Comparison of ENCODE assay signal across 24 mouse cellular contexts in genomic region chr11:120034762-120035161, GRCm38 (mm10). TPM values are rescaled to one million over a fixed set of nuclear protein-coding genes. Genes with fewer than 3 reads are reported as not detected.
DNase-seq lines count a peak whose midpoint lies in the region; ATAC-seq lines count a peak whose summit lies in the region.
"Had no signal": no experiment of that assay in that cellular context is flagged by ENCODE, and none has a peak within 500 bp of the region (broad histone marks: within the 10 kb centered on the region; RNA-seq: fewer than 3 reads in every experiment).

No protein-coding gene starts in this region.

- 68% methylated on average over 5 of the region's 5 CpGs for WGBS in embryonic facial prominence, embryonic 10.5 days

- no peaks in the 10 kb centered on the region for H3K27me3 ChIP-seq in embryonic facial prominence, embryonic 10.5 days (replicated peaks; ENCODE audit: low read depth, poor library complexity, severe bottlenecking)
- H3K27me3 ChIP-seq: embryonic facial prominence, embryonic 13.5 days; forebrain, embryonic 13.5 days; heart, embryonic 15.5 days; hindbrain, embryonic 15.5 days; limb, embryonic 15.5 days; midbrain, embryonic 15.5 days had no signal

- H3K27ac ChIP-seq in embryonic facial prominence, embryonic 10.5 days (replicated peaks), result peak overlapping the region; percentile 12; the same call in 1 of the 2 replicates
- H3K27ac ChIP-seq: embryonic facial prominence, embryonic 13.5 days; forebrain, embryonic 13.5 days; heart, embryonic 15.5 days; hindbrain, embryonic 15.5 days; left cerebral cortex, adult 2 months; limb, embryonic 15.5 days; midbrain, embryonic 15.5 days had no signal

- H3K9me3 ChIP-seq in embryonic facial prominence, embryonic 10.5 days, result no peaks in the 10 kb centered on the region
- H3K9me3 ChIP-seq: embryonic facial prominence, embryonic 13.5 days; forebrain, embryonic 13.5 days; heart, embryonic 15.5 days; hindbrain, embryonic 15.5 days; limb, embryonic 15.5 days; midbrain, embryonic 15.5 days had no signal

- peak; percentile 64 for DNase-seq in lung, postnatal 36 days
- DNase-seq in lung, postnatal 10 days, result no peak
- no peak for DNase-seq in embryonic facial prominence, embryonic 10.5 days (ENCODE audit: low spot score)
- DNase-seq in spleen, postnatal 36 days (ENCODE audit: low spot score in 2 of 2), result no peak
- DNase-seq in left cerebral cortex, postnatal 4 days, result no peak
- DNase-seq in cerebellum, adult 18-20 months, result no peak
- DNase-seq: adrenal gland, postnatal 10 days; cerebellum, postnatal 10 days; heart, postnatal 36 days; kidney, adult 2 months; kidney, postnatal 10 days; lung, embryonic 14.5 days; right cerebral cortex, postnatal 14 days had no signal

- intact Hi-C loops in left cerebral cortex, postnatal 4 days (cut with DNase I), result no loop called here

- no peak overlapping the region for H3K4me3 ChIP-seq in embryonic facial prominence, embryonic 10.5 days
- H3K4me3 ChIP-seq: embryonic facial prominence, embryonic 13.5 days; erythroblast, embryonic 14.5 days; forebrain, embryonic 13.5 days; heart, embryonic 15.5 days; hindbrain, embryonic 15.5 days; left cerebral cortex, adult 2 months; limb, embryonic 15.5 days; midbrain, embryonic 15.5 days had no signal

- no peaks in the 10 kb centered on the region for H3K36me3 ChIP-seq in embryonic facial prominence, embryonic 10.5 days (replicated peaks)
- H3K36me3 ChIP-seq: embryonic facial prominence, embryonic 13.5 days; heart, embryonic 15.5 days; hindbrain, embryonic 15.5 days; limb, embryonic 15.5 days; midbrain, embryonic 15.5 days had no signal

- ATAC-seq in megakaryocyte progenitor cell, adult 5-6 weeks (replicated peaks; ENCODE audit: poor library complexity), result peak; percentile 83
- ATAC-seq: forebrain, embryonic 13.5 days; midbrain, embryonic 15.5 days had no signal

- H3K4me1 ChIP-seq in embryonic facial prominence, embryonic 10.5 days, result peaks cover 59% of the 10 kb centered on the region

RNA-seq across cellular contexts. Expression of gene Aatk, which starts 12.2 kb away (rescaled TPM):
- polyA plus RNA-seq in embryonic facial prominence, embryonic 10.5 days (2016; fragmentation: Nextera tagmentation; extraction: Ambion mirVana), result 0.84 and 1.6 TPM in 2 replicates
- total RNA-seq in megakaryocyte progenitor cell, adult 5-6 weeks (2015), result 4.7 and 6.3 TPM in 2 replicates
- total RNA-seq in megakaryocyte progenitor cell, adult 5-6 weeks (2017), result 5.6 and 6.3 TPM in 2 replicates
- total RNA-seq in left cerebral cortex, postnatal 4 days (2021), result 100 to 1,000 TPM; 111 to 114 TPM
- total RNA-seq: megakaryocyte-erythroid progenitor cell, adult 5-6 weeks had no signal
- polyA plus RNA-seq: C2C12 had no signal

RNA-seq across cellular contexts. Expression of gene Cep131, which starts 51.9 kb away (rescaled TPM):
- 43.0 and 46.9 TPM in 2 replicates for polyA plus RNA-seq in embryonic facial prominence, embryonic 10.5 days (2016; fragmentation: Nextera tagmentation; extraction: Ambion mirVana)
- total RNA-seq in megakaryocyte progenitor cell, adult 5-6 weeks (2015), result 5.1 and 5.2 TPM in 2 replicates
- 12.3 and 19.3 TPM in 2 replicates for total RNA-seq in megakaryocyte progenitor cell, adult 5-6 weeks (2017)
- 10 to 100 TPM; 49.8 to 53.8 TPM for total RNA-seq in left cerebral cortex, postnatal 4 days (2021)

Comparison
In these comparisons a context has a peak if more than half of its experiments do, and no peak if none do; other contexts are left out.
1. RNA of gene Aatk, which starts 12.2 kb away (total RNA-seq): 111 to 114 TPM in left cerebral cortex, postnatal 4 days; 4.7 to 6.3 TPM in megakaryocyte progenitor cell, adult 5-6 weeks; every median in the first group is over 10 times any median in the second.